Mouse (Mus musculus): ENCODE measurements around the gene Otog. TPM values are rescaled to one million over a fixed set of nuclear protein-coding genes. Genes with fewer than 3 reads are reported as not detected.
A peak's percentile ranks its signal among the peaks of the same experiment; 100 is the strongest.

Otog gene
- polyA plus RNA-seq, 1 experiment from 2014 or later, result 0.45 TPM

DNA sequence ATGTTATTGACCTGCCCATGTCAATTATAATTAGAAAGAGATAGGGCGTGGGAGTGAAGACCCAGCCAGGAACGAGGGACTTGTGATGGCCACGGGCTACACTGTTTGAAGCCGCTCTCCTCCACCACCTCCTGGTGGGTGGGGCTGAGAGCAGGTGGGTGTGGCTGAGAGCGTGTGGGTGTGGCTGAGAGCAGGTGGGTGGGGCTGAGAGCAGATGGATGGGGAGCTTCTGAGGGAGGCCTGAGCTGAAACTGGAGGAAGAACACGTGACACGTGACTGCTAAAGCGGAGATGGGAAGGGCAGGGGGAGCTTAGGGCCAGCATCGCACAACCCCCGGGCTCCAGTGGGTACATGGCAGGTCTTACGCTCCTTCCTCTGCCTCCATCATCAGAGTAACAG lies 22.4 kb upstream of the Otog start:
- ATAC-seq (ENCODE audit: low FRiP score), result peak; percentile 63
- Histone ChIP-seq H3K27ac (ENCODE audit: low read depth, low read length) (no peak overlapping the region), H3K27me3 (ENCODE audit: control insufficient read depth, insufficient read depth, low read length) (no peaks in the 10 kb centered on the region), H3K4me2 (replicated peaks; ENCODE audit: low read depth, low read length) (no peak overlapping the region), H3K9ac (ENCODE audit: low read depth, low read length) (no peak overlapping the region), H3K4me1 (replicated peaks; ENCODE audit: control insufficient read depth, insufficient read depth, low read length) (no peaks in the 10 kb centered on the region), H3K4me3 (ENCODE audit: low read depth, low read length) (no peak overlapping the region), H3K9me3 (ENCODE audit: control insufficient read depth, low read length) (no peaks in the 10 kb centered on the region), H3K36me3 (ENCODE audit: control insufficient read depth, insufficient read depth, low read length) (no peaks in the 10 kb centered on the region)
- WGBS, result 13% methylated on average over 11 of the region's 11 CpGs
- DNase-seq (ENCODE audit: low spot score), result peak; percentile 64

DNA sequence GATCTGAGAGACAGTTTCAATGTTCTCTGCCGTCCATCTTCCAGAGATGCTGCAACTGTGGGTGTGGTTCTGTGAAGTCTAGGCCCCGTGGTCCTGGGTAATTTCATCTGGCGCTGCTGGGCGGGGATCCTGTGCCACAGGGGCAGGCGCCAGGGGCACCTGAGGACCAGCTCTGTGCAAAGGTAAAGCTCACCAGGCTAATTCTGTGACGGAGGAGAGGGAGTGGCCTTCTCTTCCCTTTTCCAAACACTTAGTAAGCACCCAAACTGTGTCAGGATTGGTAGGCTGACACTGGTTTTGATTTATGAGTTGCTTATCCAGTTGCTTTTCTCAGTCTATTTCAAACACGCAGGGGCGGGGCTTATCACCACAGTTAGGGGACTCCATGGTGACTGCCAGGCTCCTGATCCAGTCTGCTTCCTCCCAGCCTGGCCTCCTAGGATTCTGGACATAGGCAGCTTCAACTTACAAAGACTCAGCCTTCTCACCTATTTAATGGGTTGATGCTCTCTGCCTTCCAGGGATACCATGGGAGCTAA lies 20.1 kb upstream of the Otog start:
- no peaks in the 10 kb centered on the region for H3K27me3 ChIP-seq (ENCODE audit: control insufficient read depth, insufficient read depth, low read length)
- no peak overlapping the region for H3K4me3 ChIP-seq (ENCODE audit: low read depth, low read length)
- H3K27ac ChIP-seq (ENCODE audit: low read depth, low read length), result no peak overlapping the region
- no peak overlapping the region for H3K4me2 ChIP-seq (replicated peaks; ENCODE audit: low read depth, low read length)
- no peak for DNase-seq (ENCODE audit: low spot score)
- WGBS, result 76% methylated on average over 8 of the region's 8 CpGs
- H3K9me3 ChIP-seq (ENCODE audit: control insufficient read depth, low read length), result no peaks in the 10 kb centered on the region
- H3K9ac ChIP-seq (ENCODE audit: low read depth, low read length), result no peak overlapping the region
- no peak for ATAC-seq (ENCODE audit: low FRiP score)
- no peaks in the 10 kb centered on the region for H3K36me3 ChIP-seq (ENCODE audit: control insufficient read depth, insufficient read depth, low read length)
- H3K4me1 ChIP-seq (replicated peaks; ENCODE audit: control insufficient read depth, insufficient read depth, low read length), result no peaks in the 10 kb centered on the region

DNA sequence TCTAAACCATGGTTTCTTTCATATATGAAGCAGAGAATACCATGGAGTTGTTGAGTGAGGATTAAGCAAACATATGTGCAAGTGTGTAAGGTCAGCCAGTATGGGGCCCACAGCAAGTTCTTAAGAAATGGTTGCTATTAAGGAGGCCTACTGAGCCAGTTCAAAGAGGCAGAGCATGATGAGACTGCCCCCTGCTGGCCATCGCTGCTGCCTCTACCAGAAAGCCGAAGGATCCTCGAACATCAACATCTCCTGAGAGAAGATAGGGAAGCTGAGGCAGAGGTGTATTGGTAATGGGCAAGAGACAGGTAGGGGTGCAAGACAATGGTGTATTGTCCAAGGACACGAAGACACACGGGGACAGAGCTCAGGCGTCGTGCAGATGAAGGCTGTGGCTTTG lies 14.5 kb upstream of the Otog start:
- Histone ChIP-seq H3K4me3 (ENCODE audit: low read depth, low read length) (no peak overlapping the region), H3K36me3 (ENCODE audit: control insufficient read depth, insufficient read depth, low read length) (no peaks in the 10 kb centered on the region), H3K4me1 (replicated peaks; ENCODE audit: control insufficient read depth, insufficient read depth, low read length) (no peaks in the 10 kb centered on the region; the same call in 1 of the 2 replicates), H3K9ac (ENCODE audit: low read depth, low read length) (no peak overlapping the region), H3K4me2 (replicated peaks; ENCODE audit: low read depth, low read length) (no peak overlapping the region), H3K27ac (ENCODE audit: low read depth, low read length) (no peak overlapping the region), H3K9me3 (ENCODE audit: control insufficient read depth, low read length) (no peaks in the 10 kb centered on the region), H3K27me3 (ENCODE audit: control insufficient read depth, insufficient read depth, low read length) (no peaks in the 10 kb centered on the region)
- peak; percentile 77 for DNase-seq (ENCODE audit: low spot score)
- no peak for ATAC-seq (ENCODE audit: low FRiP score)
- WGBS, result 30% methylated on average over 7 of the region's 7 CpGs

DNA sequence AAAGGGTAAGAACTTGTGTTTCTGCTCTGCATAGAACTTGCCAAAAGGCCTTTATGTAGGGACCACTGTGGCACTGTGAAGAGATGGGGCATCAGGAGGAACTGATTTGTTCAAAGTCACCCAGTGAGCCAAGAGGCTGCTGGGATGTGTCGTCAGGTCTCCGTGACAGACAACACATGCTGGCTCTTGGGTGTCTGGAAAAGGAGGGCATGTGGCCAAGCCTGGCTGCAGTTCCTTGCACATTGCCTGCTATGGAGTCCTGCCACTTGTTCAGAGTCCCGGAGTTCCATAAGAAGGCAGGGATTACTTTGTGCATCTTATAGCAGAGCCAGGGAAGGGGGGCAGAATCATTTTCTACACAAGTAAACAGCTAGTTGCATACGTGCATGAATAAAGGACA lies 13.9 kb upstream of the Otog start:
- Histone ChIP-seq H3K27ac (ENCODE audit: low read depth, low read length) (no peak overlapping the region), H3K9me3 (ENCODE audit: control insufficient read depth, low read length) (no peaks in the 10 kb centered on the region), H3K4me2 (replicated peaks; ENCODE audit: low read depth, low read length) (no peak overlapping the region), H3K27me3 (ENCODE audit: control insufficient read depth, insufficient read depth, low read length) (no peaks in the 10 kb centered on the region), H3K9ac (ENCODE audit: low read depth, low read length) (no peak overlapping the region), H3K36me3 (ENCODE audit: control insufficient read depth, insufficient read depth, low read length) (no peaks in the 10 kb centered on the region), H3K4me3 (ENCODE audit: low read depth, low read length) (no peak overlapping the region), H3K4me1 (replicated peaks; ENCODE audit: control insufficient read depth, insufficient read depth, low read length) (no peaks in the 10 kb centered on the region; the same call in 1 of the 2 replicates)
- ATAC-seq (ENCODE audit: low FRiP score) (no peak), DNase-seq (ENCODE audit: low spot score) (no peak)
- 80% methylated on average over 4 of the region's 4 CpGs for WGBS

DNA sequence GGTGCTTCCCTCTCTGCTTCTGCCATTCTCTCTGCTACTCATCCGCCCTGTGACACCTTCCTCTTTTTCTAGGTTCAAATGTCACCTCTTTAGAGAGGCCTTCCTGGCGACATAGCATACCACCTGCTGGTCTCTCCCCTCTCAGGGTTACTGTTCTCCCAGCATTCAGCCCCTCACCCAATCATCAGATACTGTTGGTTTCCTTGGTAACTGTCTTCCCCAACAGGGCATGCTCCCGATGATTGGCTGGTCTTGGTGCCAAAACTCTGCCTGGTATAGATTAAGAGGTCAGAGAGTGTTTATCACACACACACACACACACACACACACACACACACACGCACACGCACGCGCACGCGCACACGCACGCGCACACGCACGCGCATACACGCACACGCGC lies 4.8 kb upstream of the Otog start:
- 74% methylated on average over 17 of the region's 18 CpGs for WGBS
- no peak overlapping the region for H3K27ac ChIP-seq (ENCODE audit: low read depth, low read length)
- no peaks in the 10 kb centered on the region for H3K27me3 ChIP-seq (ENCODE audit: control insufficient read depth, insufficient read depth, low read length)
- ATAC-seq (ENCODE audit: low FRiP score) (no peak), DNase-seq (ENCODE audit: low spot score) (no peak)
- H3K9ac ChIP-seq (ENCODE audit: low read depth, low read length), result no peak overlapping the region
- H3K4me1 ChIP-seq (replicated peaks; ENCODE audit: control insufficient read depth, insufficient read depth, low read length), result peaks cover 6% of the 10 kb centered on the region
- H3K9me3 ChIP-seq (ENCODE audit: control insufficient read depth, low read length), result no peaks in the 10 kb centered on the region
- H3K4me2 ChIP-seq (replicated peaks; ENCODE audit: low read depth, low read length), result no peak overlapping the region
- H3K36me3 ChIP-seq (ENCODE audit: control insufficient read depth, insufficient read depth, low read length), result no peaks in the 10 kb centered on the region
- H3K4me3 ChIP-seq (ENCODE audit: low read depth, low read length), result no peak overlapping the region

DNA sequence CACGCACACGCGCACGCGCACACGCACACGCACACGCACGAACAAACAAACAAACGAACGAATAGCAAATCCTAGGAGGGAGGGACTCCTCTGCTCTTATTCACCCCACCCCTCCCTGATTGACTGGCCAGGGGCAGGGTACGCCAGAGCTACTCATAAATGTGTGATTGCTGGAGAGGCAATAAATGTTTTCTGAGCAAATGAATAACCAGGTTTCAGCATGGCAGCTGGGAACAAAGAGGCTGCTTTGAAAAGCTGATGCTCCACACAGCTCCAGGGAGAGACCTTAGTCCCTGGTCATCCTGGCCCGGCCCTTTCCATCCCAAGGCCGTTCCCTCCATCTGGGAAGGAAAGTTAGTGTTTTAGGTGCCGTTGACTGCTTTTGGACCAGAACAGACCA lies 4.4 kb upstream of the Otog start:
- no peaks in the 10 kb centered on the region for H3K27me3 ChIP-seq (ENCODE audit: control insufficient read depth, insufficient read depth, low read length)
- H3K4me2 ChIP-seq (replicated peaks; ENCODE audit: low read depth, low read length), result no peak overlapping the region
- peaks cover 6% of the 10 kb centered on the region for H3K4me1 ChIP-seq (replicated peaks; ENCODE audit: control insufficient read depth, insufficient read depth, low read length)
- ATAC-seq (ENCODE audit: low FRiP score), result no peak
- no peaks in the 10 kb centered on the region for H3K36me3 ChIP-seq (ENCODE audit: control insufficient read depth, insufficient read depth, low read length)
- H3K9me3 ChIP-seq (ENCODE audit: control insufficient read depth, low read length), result no peaks in the 10 kb centered on the region
- WGBS, result 83% methylated on average over 15 of the region's 15 CpGs
- DNase-seq (ENCODE audit: low spot score), result no peak
- H3K4me3 ChIP-seq (ENCODE audit: low read depth, low read length), result no peak overlapping the region
- no peak overlapping the region for H3K27ac ChIP-seq (ENCODE audit: low read depth, low read length)
- H3K9ac ChIP-seq (ENCODE audit: low read depth, low read length), result no peak overlapping the region

DNA sequence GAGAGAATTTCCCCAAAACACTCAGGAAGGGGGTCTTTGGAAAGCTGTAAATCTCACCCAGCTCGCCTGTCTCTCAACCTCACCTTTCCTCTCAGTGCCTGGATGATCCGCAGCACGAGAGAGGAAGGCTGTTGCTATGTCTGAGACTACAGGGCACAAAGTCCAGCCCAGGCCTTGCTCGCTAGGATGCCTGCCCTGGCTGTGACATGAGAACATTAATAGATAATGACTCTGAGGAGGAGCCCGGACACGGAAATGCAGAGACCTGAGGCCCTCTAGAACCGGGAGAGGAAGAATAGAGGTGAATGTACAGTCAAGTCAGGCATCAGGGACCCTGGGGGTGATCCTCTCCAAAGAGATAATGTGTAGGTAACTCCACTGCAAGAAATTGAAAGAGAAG lies 3.6 kb upstream of the Otog start:
- no peaks in the 10 kb centered on the region for H3K36me3 ChIP-seq (ENCODE audit: control insufficient read depth, insufficient read depth, low read length)
- H3K4me2 ChIP-seq (replicated peaks; ENCODE audit: low read depth, low read length), result no peak overlapping the region
- H3K9ac ChIP-seq (ENCODE audit: low read depth, low read length), result no peak overlapping the region
- H3K4me1 ChIP-seq (replicated peaks; ENCODE audit: control insufficient read depth, insufficient read depth, low read length), result peaks cover 6% of the 10 kb centered on the region
- WGBS, result 65% methylated on average over 7 of the region's 7 CpGs
- H3K9me3 ChIP-seq (ENCODE audit: control insufficient read depth, low read length), result no peaks in the 10 kb centered on the region
- H3K4me3 ChIP-seq (ENCODE audit: low read depth, low read length), result no peak overlapping the region
- H3K27ac ChIP-seq (ENCODE audit: low read depth, low read length), result no peak overlapping the region
- no peaks in the 10 kb centered on the region for H3K27me3 ChIP-seq (ENCODE audit: control insufficient read depth, insufficient read depth, low read length)
- ATAC-seq (ENCODE audit: low FRiP score) (no peak), DNase-seq (ENCODE audit: low spot score) (no peak)

DNA sequence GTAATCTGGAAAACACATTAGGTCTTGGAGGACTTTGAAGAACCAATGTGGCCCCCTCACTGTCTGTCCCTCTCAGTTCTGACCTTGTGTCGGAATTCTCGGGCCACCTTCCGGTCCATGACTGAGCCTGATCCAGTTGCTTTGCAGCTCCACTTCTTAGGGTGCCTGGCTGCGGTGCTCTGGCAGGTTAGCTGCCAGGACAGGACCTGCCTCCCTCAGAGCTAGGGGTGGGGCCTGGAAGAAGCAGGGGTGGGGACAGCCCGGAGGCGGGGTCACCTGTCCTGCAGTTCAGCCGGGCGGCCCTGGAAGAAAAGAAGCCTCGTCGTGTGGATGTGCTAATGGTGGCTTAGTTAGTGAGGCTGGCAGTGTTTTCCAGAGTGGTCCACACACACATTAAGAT lies 2.4 kb upstream of the Otog start, which contains the start of gene Ush1c:
TSS of gene Ush1c (minus strand) at position 158 of the 400 bp plus-strand sequence.
- no peak within 1 kb of the TSS for H3K9ac ChIP-seq (ENCODE audit: low read depth, low read length)
- H3K9me3 ChIP-seq (ENCODE audit: control insufficient read depth, low read length), result no peaks in the 10 kb centered on the region
- no peak within 1 kb of the TSS for H3K4me2 ChIP-seq (replicated peaks; ENCODE audit: low read depth, low read length)
- DNase-seq (ENCODE audit: low spot score), result no peak
- 21% methylated on average over 10 of the region's 10 CpGs for WGBS
- H3K36me3 ChIP-seq (ENCODE audit: control insufficient read depth, insufficient read depth, low read length), result no peaks in the 10 kb centered on the region
- H3K4me1 ChIP-seq (replicated peaks; ENCODE audit: control insufficient read depth, insufficient read depth, low read length), result peaks cover 6% of the 10 kb centered on the region
- H3K27ac ChIP-seq (ENCODE audit: low read depth, low read length), result no peak within 1 kb of the TSS
- H3K4me3 ChIP-seq (ENCODE audit: low read depth, low read length), result no peak within 1 kb of the TSS
- H3K27me3 ChIP-seq (ENCODE audit: control insufficient read depth, insufficient read depth, low read length), result no peaks in the 10 kb centered on the region
- ATAC-seq (ENCODE audit: low FRiP score), result no peak

DNA sequence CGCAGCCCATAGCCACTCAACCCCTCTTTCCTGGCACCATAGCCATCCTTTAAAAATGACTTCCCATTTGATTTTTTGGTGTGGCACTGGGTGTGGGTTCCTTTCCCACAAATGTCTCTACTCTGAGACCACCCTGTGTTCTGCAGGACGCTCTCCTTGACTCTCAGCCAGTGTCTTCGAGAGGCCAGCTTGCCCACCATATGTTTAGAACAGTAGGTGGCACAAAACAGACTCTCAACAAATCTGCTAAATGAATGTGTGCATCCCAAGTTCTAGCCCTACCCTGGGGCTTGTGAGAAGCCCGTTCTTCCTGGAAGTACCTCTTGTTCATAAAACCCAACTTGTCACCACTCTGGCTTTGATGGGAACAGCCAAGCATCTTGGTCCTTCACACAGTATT lies 696 bp upstream of the Otog start:
- H3K9me3 ChIP-seq (ENCODE audit: control insufficient read depth, low read length), result no peaks in the 10 kb centered on the region
- H3K4me1 ChIP-seq (replicated peaks; ENCODE audit: control insufficient read depth, insufficient read depth, low read length), result peaks cover 6% of the 10 kb centered on the region
- no peaks in the 10 kb centered on the region for H3K27me3 ChIP-seq (ENCODE audit: control insufficient read depth, insufficient read depth, low read length)
- 93% methylated on average over 4 of the region's 4 CpGs for WGBS
- no peak overlapping the region for H3K4me3 ChIP-seq (ENCODE audit: low read depth, low read length)
- DNase-seq (ENCODE audit: low spot score) (no peak), ATAC-seq (ENCODE audit: low FRiP score) (no peak)
- no peak overlapping the region for H3K9ac ChIP-seq (ENCODE audit: low read depth, low read length)
- no peak overlapping the region for H3K27ac ChIP-seq (ENCODE audit: low read depth, low read length)
- H3K36me3 ChIP-seq (ENCODE audit: control insufficient read depth, insufficient read depth, low read length), result no peaks in the 10 kb centered on the region
- H3K4me2 ChIP-seq (replicated peaks; ENCODE audit: low read depth, low read length), result no peak overlapping the region

Data from hindbrain, embryonic 11.5 days (tissue).